Mouse (Mus musculus): ENCODE results near the gene Nectin2.

- TF ChIP-seq POLR2A (IDR thresholded peaks at IDR 0.05; ENCODE audit: control insufficient read depth, low read depth, low read length) (no peak), CTCF (IDR thresholded peaks at IDR 0.05; ENCODE audit: control insufficient read depth, insufficient read depth, insufficient replicate concordance, low read depth, low read length) (no peak)
Measured at GRCm38 (mm10) chr7:19683771-19684201, 66.5 kb downstream of the Nectin2 start.

Data from testis, adult 2 months (tissue).